Mouse (Mus musculus): ENCODE data around the gene Tubg2. TPM values are rescaled to one million over a fixed set of nuclear protein-coding genes. Genes with fewer than 3 reads are reported as not detected.
"Not testable (repeated sequence)": the region's sequence is repeated elsewhere in the genome, so short reads cannot be mapped to it uniquely, and the experiment has no call there.

Tubg2 gene
- 3.4 and 3.6 TPM in 2 replicates for polyA plus RNA-seq (2012; rRNA removed)

- DNase-seq (ENCODE audit: low read depth), result no peak
Observed at GRCm38 (mm10) chr11:101155728-101156371, at the start of gene Tubg2. TSS of gene Tubg2 (plus strand) at chr11:101155907.

- no peak for DNase-seq (ENCODE audit: low read depth)
Observed at GRCm38 (mm10) chr11:101109351-101109750, 46.4 kb upstream of the Tubg2 start.

DNA sequence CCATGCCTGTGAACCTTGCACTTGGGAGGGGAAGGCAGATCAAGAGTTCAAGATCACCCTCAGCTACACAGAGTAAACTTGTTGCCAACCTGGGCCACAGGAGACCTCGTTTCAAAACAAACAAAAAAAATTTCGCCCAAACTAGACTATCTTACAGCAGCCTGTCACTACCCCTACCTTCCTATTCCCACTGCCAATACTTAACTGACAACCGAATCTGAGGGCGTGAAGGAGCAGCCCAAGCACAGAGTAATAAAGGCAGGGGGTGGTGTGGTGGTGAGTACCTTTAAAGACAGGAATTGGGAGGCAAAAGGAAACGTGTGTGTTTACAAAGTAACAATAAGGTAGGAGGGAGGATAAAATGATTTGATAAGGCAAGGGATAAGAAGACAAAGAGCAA is 45.0 kb upstream of the Tubg2 start:
- no peak for DNase-seq (ENCODE audit: low read depth)

- DNase-seq (ENCODE audit: low read depth), result no peak
Observed at GRCm38 (mm10) chr11:101111178-101111577, 44.5 kb upstream of the Tubg2 start.

- DNase-seq (ENCODE audit: low read depth), result no peak
Observed at GRCm38 (mm10) chr11:101112186-101112585, 43.5 kb upstream of the Tubg2 start.

GRCm38 (mm10) chr11:101115564-101115963 is 40.1 kb upstream of the Tubg2 start:
- DNase-seq (ENCODE audit: low read depth), result no peak

DNA sequence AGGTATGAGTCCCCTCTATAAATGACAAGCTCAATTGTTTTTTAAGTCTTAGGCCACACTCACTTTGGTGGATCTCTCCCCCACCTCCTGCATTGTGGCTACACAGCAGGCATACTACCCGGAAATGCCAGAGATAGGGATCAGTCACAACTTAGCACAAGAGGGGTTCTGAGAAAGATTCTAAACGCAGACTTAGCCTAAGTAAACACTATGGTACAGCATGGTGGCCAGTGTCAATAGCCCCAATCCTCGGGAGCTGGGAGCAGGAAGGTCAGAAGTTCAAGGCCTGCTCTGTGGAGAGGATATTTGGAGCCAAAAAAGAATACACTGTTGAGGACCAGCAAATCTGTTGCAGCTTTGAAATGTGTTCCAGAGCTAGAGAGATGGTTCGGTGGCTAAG is 37.6 kb upstream of the Tubg2 start:
- DNase-seq (ENCODE audit: low read depth), result no peak

GRCm38 (mm10) chr11:101119131-101119760 is 36.5 kb upstream of the Tubg2 start:
- DNase-seq (ENCODE audit: low read depth), result no peak

GRCm38 (mm10) chr11:101119761-101120544 is 35.8 kb upstream of the Tubg2 start, which contains the start of the genes Retreg3 and Tubg1:
TSS of gene Retreg3 (minus strand) at chr11:101119893.
TSS of gene Tubg1 (plus strand) at chr11:101119938.
- peak; percentile 83 for DNase-seq (ENCODE audit: low read depth)

- no peak for DNase-seq (ENCODE audit: low read depth)
Observed at GRCm38 (mm10) chr11:101120545-101121188, 35.0 kb upstream of the Tubg2 start.

GRCm38 (mm10) chr11:101124494-101124893 is 31.2 kb upstream of the Tubg2 start:
- not testable (repeated sequence) for DNase-seq (ENCODE audit: low read depth)

- DNase-seq (ENCODE audit: low read depth), result not testable (repeated sequence)
Observed at GRCm38 (mm10) chr11:101125008-101125407, 30.7 kb upstream of the Tubg2 start.

GRCm38 (mm10) chr11:101127075-101127474 is 28.6 kb upstream of the Tubg2 start:
- no peak for DNase-seq (ENCODE audit: low read depth)

DNA sequence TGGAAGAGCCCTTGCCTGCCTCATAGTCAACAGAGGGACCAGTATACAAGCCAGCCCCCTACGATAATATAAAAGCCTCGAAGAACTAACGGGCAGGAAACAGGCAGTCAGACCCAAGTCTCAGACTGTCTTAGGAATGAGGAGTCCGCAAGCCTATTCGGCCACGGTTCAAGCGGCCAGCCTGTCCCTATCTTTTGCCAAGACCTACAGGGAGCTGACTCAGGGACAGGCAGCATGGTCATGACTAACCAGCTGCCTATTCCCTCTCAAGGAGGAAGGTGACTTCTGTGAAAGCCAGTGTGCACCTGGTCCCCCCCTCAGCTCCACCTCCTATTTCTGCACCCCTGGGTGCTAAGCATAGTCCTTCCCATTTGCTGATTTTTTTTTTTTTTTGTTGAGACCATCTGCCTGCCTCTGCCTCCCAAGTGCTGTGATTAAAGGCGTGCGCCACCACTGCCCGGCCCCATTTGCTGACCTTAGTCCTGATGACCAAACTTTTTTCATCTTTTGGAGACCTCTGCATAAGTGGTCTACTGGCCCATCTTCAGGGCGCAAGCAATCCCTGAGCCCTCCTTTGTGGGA is 26.6 kb upstream of the Tubg2 start:
- DNase-seq (ENCODE audit: low read depth), result no peak

DNA sequence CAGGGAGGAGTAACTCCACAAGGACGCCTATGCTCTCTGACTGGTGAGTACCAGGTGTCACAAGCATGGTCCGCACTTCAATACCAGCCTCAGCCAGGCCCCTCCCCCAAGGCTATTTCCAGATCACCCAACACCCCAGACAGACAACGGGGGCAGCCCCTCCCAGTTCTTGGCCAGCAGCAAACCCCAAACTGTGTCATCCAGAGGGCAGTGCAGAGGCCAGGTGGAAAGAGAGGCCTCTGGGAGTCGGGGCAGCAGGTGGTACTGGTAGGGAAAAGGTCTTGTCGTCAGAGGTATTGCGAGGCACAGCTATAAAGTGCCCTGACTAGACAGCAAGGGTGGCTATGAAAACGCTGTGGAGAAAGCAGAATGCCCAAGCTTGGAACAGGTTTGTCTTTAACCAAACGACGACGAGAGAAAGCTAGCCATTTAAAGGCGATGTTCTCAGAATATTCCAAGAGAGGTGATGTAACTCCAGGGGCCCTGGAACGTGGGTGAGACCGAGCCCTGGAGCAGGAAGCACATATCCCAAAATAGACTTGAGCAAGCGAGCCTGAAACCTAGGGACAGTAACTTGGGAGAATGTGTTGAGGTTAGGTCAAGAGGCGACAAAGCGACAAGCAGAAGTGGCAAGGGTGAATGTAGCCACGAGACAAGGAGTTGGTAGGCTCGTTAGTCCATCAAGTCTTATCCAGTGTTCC is 25.5 kb upstream of the Tubg2 start:
- DNase-seq (ENCODE audit: low read depth), result no peak

- DNase-seq (ENCODE audit: low read depth), result no peak
Observed at GRCm38 (mm10) chr11:101131187-101131586, 24.5 kb upstream of the Tubg2 start.

GRCm38 (mm10) chr11:101131701-101132100 is 24.0 kb upstream of the Tubg2 start:
- DNase-seq (ENCODE audit: low read depth), result no peak

- no peak for DNase-seq (ENCODE audit: low read depth)
Observed at GRCm38 (mm10) chr11:101133037-101133436, 22.7 kb upstream of the Tubg2 start.

DNA sequence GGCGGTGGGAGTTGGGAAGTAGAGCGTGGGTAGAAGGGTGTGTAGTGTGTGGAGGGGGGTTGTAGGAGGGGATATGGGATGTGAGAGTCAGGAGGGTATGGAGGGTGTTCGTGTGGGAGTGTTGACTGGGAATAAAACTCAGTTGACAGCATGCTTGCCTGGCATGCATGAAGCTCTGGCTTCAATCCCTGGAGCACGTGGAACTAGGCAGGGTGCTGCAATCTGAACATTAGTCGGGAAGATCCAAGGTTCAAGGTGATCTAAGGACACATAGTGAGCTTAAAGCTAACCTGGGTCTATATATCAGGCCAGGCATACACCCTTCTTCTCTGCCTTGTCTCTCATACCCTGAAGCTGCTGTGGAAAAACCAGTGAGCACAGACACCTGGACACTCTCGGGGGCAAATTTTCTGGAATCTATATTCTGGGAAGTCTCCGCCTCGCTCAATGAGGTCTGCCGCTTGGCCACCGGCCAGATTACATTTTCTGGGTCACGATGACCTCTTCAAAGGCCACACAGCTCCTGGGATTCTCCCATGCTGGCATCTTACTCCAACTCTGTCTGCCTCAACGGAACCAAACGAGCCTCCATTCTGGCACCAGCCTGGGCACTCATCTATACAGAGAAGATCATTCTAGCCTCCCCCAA is 21.4 kb upstream of the Tubg2 start:
- DNase-seq (ENCODE audit: low read depth), result no peak

DNA sequence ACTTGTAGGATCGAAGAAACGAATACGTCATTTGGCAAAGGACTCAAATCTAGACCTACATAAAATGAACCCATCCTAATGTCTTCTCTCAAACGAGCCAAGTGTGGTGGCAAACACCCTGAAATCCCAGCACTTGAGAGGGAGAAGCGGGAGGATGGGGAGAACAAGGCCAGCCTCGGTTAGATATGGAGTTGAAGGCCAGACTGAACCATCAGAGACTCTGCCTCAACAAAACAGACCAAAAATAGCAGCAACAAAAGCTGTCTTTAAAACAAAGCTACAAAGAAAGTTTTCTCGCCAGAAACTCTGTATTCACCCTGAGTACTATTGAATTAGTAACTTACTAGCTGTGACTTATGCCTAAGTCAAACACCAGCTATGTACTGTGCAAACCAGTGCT is 18.7 kb upstream of the Tubg2 start:
- no peak for DNase-seq (ENCODE audit: low read depth)

Data from gonadal fat pad, adult 2 months (tissue).